Mouse (Mus musculus): ENCODE measurements around the gene Slc9a6.

The Slc9a6 gene

GRCm38 (mm10) chrX:56665226-56665973, 55.8 kb downstream of the Slc9a6 start:
- no peak for DNase-seq (ENCODE audit: low spot score in 2 of 2)

DNA sequence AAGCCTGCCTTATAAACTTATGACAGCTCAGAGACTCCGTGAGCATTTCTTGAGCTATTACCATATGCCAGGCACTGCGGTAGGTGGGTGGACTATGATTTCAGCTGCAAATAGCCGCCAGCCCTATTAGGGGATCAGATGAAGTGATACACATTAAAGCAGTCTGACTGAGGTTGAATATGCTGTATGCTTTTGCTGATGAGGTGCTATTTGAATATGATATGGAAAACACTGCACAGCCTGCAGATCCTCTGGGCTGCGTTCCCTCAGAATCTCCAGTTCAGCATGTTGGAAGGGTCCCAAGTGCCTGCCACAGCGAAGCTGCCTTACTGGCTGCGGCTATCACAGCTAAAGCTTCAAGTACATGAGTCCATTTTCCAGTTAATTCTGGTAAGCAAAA, 57.7 kb downstream of the Slc9a6 start:
- peak; percentile 8 to 32 for DNase-seq (ENCODE audit: low spot score in 2 of 2)

DNA sequence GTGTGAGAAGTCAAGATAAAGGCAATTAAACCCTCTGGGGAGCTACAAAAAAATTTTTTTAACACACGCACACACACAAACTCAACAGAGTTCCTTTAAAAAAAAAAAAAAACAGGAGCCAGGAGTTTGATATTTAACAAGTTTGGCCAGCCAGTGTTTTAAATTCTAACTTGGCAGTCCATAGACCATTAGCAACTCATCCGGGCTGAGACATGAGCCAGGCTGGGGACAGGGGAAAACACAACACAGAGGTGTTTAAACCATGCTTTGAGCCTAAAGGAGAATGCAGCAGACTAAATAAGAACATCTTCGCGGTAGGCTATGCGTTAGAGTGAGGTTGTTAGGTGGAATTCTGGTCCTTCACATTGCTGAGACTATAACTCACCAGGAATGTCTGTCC, 58.5 kb downstream of the Slc9a6 start:
- DNase-seq (ENCODE audit: low spot score in 2 of 2), result no peak

DNA sequence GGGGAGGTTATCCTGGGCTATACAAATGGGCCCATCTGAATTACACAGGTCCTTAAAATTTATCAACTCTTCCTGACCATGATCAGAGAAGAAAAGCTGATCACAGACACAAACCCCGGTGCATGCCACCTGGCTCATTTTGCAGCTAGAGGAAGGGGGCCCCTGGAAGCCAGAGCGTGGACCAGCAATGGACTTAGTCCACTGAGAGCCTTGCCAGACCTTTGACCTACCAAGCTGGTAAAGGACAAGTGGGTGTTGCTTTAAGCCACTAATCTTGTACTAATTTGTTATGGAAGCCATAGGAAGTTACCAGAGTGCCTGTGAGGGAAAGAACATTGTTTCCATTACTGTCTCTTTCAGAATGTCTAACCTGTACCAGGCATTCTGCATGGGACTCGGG, 58.9 kb downstream of the Slc9a6 start:
- no peak for DNase-seq (ENCODE audit: low spot score in 2 of 2)

- no peak for DNase-seq (ENCODE audit: low spot score in 2 of 2)
Observed at GRCm38 (mm10) chrX:56675556-56675955, 66.0 kb downstream of the Slc9a6 start.

DNA sequence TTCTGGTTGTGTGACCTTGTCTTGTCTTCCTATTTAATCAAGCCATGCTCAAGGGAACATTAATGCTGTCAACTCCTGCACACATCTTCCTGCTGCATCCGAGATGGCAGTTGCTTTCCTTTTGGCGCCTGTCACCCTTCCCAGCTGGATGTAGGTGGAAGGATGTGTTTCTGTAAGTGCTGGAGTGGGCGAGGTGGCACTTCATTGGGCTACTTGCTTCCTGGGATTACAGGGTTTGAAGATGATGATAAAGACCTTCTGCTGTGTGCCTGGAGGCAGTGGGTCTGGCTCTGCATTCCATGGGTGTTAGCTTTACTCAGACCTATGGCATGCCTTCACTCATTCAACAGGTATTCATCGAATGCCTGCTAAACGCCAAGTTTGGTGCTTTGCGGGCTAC, 68.2 kb downstream of the Slc9a6 start:
- peak; percentile 11 to 17 for DNase-seq (ENCODE audit: low spot score in 2 of 2)

- no peak for DNase-seq (ENCODE audit: low spot score in 2 of 2)
Observed at GRCm38 (mm10) chrX:56679066-56679465, 69.5 kb downstream of the Slc9a6 start.

DNA sequence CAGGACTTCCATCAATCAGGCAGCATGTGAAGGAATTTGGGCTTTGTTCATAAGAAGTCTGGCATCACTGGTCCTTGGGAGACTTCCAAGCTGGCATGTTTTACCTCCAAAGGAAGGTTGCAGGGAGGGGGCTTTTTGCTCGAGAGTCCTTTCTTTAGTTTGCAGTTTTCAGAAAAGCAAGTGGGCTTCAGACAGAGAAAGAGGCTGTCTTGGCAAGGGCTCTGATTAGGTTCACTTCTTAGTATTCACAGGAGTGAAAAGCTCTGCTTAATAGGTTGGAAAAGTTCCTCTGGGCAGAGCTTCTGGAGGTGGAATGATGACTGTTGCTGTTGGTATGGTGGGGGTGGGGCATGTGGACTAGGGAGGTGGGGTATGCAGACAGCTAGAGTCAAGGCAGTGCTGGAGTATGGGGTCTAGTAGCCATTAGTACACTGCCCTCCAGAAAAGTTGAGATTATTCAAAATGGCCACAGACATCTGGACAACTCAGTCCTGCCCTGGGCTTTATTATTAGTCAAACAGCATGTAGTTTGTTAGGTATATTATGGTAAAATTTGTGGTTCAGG, 72.7 kb downstream of the Slc9a6 start:
- DNase-seq (ENCODE audit: low spot score in 2 of 2), result no peak

DNA sequence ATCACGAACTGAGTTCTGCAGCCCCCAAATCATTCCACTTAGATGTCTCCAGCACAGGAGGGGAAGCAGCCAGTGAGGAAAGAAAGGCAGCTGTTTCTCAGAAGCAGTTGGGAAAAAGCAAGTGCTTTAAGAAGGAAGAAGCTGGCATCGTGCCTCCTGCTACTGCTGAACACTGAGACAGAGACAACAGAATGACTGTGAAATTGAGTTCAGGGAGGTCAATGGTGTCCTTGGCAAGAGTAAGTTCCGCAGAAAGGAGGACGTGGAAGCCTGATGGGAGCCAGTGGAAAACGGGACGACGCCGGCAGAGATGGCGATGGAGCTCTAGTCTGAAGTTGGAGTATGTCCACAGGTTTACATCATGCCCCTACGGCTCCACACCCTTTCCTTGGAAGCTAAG, 74.0 kb downstream of the Slc9a6 start:
- no peak for DNase-seq (ENCODE audit: low spot score in 2 of 2)

GRCm38 (mm10) chrX:56692554-56692953, 83.0 kb downstream of the Slc9a6 start:
- DNase-seq (ENCODE audit: low spot score in 2 of 2), result no peak

DNA sequence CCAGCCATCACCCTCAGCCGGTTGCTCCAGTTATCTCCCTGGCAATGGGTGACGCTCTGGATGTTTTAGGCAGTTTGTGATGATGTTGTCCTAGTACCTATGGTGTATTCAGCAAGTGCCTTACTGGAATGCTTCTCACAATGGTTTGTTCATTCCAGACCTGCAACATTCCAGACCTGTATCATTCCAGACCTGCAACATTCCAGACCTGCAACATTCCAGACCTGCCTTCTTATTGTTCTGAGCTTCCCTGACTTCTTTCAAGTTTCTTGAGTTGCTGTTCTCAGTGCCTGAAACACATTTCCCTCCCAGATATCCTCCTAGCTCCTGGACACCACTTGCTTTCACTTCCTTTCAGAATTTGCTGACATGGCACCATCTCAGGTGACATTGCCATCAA, 85.0 kb downstream of the Slc9a6 start:
- DNase-seq (ENCODE audit: low spot score in 2 of 2), result no peak

DNA sequence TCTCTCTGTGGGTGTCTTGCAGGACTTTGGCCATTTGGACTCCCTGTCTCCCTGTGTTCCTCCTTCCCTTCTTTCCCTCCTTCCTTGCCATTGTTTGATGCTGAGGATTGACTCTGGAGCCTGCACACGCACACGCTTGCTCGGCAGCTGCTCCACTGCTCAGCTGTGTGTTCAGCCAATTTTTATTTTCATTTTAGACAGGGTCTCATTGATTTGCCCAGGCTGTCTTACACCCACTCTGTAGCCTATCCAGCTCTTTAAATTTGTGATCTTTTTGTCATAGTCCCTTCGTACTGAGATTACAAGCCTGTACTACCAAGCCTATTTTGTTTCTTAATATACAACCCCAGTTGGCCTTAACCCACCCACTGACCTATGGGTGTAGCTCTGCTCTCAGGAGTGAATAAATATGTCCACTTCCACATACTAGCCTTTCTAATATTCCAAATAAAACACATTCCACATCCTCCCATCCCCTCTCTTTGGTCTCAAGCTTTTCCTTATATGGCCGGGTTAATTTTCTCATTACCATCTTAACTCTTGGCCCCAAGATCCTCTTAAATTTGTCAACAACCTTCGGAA, 87.7 kb downstream of the Slc9a6 start:
- DNase-seq (ENCODE audit: low spot score in 2 of 2), result no peak

DNA sequence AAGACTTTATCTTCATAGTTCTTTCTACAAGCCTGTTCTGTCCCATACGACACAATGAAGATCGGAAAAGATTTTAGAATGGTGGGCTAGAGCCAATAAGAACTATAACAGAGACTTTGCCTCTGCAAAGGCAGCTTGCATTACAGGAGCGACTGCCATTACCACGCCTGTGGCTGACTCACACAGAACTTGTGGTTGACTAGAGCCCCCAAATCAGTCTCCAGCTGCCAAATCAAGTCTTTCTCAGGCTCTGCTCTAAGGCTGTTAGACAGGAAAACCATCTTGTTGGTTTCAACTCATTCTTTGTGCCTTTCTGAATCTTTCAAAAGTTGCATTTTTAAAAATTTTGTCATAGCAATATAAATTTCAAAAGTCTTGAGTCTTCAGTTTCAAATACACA, 88.3 kb downstream of the Slc9a6 start:
- no peak for DNase-seq (ENCODE audit: low spot score in 2 of 2)

DNA sequence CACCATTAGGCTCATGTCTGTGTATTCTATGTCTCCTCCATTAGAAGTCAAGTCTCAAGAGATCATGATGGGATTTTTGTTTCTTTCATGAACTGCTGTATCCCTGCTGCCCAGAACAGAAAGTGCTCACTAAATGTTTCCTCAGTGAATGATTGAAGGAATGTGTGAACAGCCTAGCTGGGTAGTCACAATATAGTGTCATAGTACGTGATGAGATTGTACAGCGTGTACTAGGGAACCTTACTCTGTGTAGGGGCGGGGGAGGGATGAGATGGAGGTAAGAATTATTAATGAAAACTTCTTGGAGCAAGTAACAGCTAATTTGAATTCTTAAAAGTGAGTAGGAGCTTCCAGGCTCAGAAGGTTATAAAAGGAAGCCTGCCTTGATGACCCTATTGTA, 91.7 kb downstream of the Slc9a6 start:
- no peak for DNase-seq (ENCODE audit: low spot score in 2 of 2)

GRCm38 (mm10) chrX:56703965-56704562, 94.5 kb downstream of the Slc9a6 start:
- DNase-seq (ENCODE audit: low spot score in 2 of 2), result no peak

DNA sequence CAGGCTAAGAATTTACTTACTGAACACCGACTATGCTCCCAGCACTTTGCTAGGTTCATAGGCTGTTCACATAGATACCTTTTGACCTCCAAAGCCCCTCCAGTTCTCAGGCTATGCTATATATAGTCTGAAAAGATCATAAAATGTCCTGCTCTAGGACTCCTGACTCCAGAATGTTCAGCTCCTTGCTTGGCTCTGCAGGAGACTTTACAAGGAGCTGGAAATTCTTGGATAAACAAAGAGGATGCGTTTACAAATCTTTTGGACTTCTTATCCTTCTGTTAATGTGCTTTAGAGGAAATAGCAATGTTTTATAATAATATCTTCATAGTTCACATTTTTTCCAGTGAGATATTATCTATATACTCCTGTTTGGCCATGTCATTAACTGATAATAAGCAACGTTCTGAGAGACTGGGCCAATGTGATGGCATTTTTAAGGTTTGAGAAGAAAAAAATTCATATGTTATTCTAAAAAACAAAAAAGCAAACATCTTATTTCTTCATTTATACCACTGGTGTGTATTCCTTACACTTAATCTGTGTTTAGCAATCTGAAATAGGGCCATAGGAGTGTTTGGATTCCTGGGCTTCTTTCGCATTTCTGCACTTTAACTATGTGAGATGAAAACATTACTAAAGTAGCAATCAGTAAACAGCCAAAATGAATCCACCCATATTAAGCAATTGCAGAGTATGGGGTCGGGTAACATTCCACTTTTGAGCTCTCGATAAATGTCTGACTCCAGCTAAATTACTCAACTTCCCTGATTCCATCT, 99.2 kb downstream of the Slc9a6 start:
- no peak for DNase-seq (ENCODE audit: low spot score in 2 of 2)

- DNase-seq (ENCODE audit: low spot score in 2 of 2), result no peak
Observed at GRCm38 (mm10) chrX:56710522-56710921, 101.0 kb downstream of the Slc9a6 start.

- DNase-seq (ENCODE audit: low spot score in 2 of 2), result no peak
Observed at GRCm38 (mm10) chrX:56712666-56713065, 103.1 kb downstream of the Slc9a6 start.

Data from frontal cortex, postnatal 36 days (tissue).